Mouse (Mus musculus): Measurements from ENCODE around the gene 4930522H14Rik.

GRCm38 (mm10) chr4:109484621-109485020 lies 46.5 kb downstream of the 4930522H14Rik start, which contains the start of gene Rnf11:
- TF ChIP-seq CTCF (IDR thresholded peaks at IDR 0.05; ENCODE audit: borderline replicate concordance, insufficient read depth, low read length) (no peak), POLR2A (IDR thresholded peaks at IDR 0.05; ENCODE audit: low read depth, low read length) (no peak)
